Comparison of ENCODE assay signal across 10 mouse cellular contexts in genomic region chr5:72646996-72647395, GRCm38 (mm10). TPM values are rescaled to one million over a fixed set of nuclear protein-coding genes. Genes with fewer than 3 reads are reported as not detected.
DNase-seq lines count a peak whose midpoint lies in the region; ATAC-seq and TF ChIP-seq lines count a peak whose summit lies in the region.
"Had no signal": no experiment of that assay in that cellular context is flagged by ENCODE, and none has a peak within 500 bp of the region (broad histone marks: within the 10 kb centered on the region; RNA-seq: fewer than 3 reads in every experiment).

No protein-coding gene starts in this region.

- intact Hi-C loops in gastrocnemius, postnatal 14 days (cut with DNase I; ENCODE audit: low total_unique reads) = no loop called here

- H3K4me1 ChIP-seq in heart, embryonic 16.5 days (ENCODE audit: control insufficient read depth, insufficient read depth, low read length) = peaks cover 4% of the 10 kb centered on the region; the same call in 1 of the 2 replicates
- peaks cover 3% of the 10 kb centered on the region; the same call in 1 of the 2 replicates for H3K4me1 ChIP-seq in bone marrow macrophage, adult 2 months (ENCODE audit: control insufficient read depth, insufficient read depth, low read length)
- H3K4me1 ChIP-seq in hindbrain, embryonic 13.5 days (replicated peaks) = peaks cover 16% of the 10 kb centered on the region
- H3K4me1 ChIP-seq in midbrain, embryonic 11.5 days (ENCODE audit: control insufficient read depth, insufficient read depth, low read length) = no peaks in the 10 kb centered on the region; the same call in 1 of the 2 replicates

- no peak overlapping the region for H3K9ac ChIP-seq in heart, embryonic 16.5 days (ENCODE audit: low read length)
- peak overlapping the region; percentile 65 for H3K9ac ChIP-seq in hindbrain, embryonic 13.5 days
- H3K9ac ChIP-seq in midbrain, embryonic 11.5 days (ENCODE audit: low read length) = no peak overlapping the region

- TF ChIP-seq CTCF in bone marrow macrophage, adult 2 months (IDR thresholded peaks at IDR 0.05; ENCODE audit: low read depth, low read length) = no peak

- 31% methylated on average over 10 of the region's 10 CpGs for WGBS in heart, embryonic 16.5 days
- 38% methylated on average over 10 of the region's 10 CpGs for WGBS in hindbrain, embryonic 13.5 days
- 32% methylated on average over 10 of the region's 10 CpGs for WGBS in midbrain, embryonic 11.5 days

- ATAC-seq in heart, embryonic 16.5 days (replicated peaks; ENCODE audit: extremely low read depth, insufficient read depth, low FRiP score) = no peak
- ATAC-seq in hindbrain, embryonic 13.5 days (ENCODE audit: low FRiP score) = peak; percentile 21
- ATAC-seq in midbrain, embryonic 11.5 days (ENCODE audit: low FRiP score) = no peak
- no peak for ATAC-seq in CD4-positive, CD25-positive, alpha-beta regulatory T cell, adult 4 months

- H3K4me3 ChIP-seq in heart, embryonic 16.5 days (ENCODE audit: low read length) = peak overlapping the region; percentile 67
- H3K4me3 ChIP-seq in bone marrow macrophage, adult 2 months (ENCODE audit: insufficient read depth, low read length) = peak overlapping the region; percentile 57
- peak overlapping the region; percentile 51 for H3K4me3 ChIP-seq in hindbrain, embryonic 13.5 days
- H3K4me3 ChIP-seq in midbrain, embryonic 11.5 days (ENCODE audit: low read depth, low read length) = peak overlapping the region; percentile 37

- DNase-seq in heart, postnatal 4 days = no peak
- DNase-seq in midbrain, embryonic 11.5 days (ENCODE audit: low spot score, missing footprints) = no peak
- DNase-seq in spleen, adult 18-20 months = no peak
- DNase-seq in gastrocnemius, postnatal 14 days = no peak

- peaks cover 11% of the 10 kb centered on the region for H3K27me3 ChIP-seq in heart, embryonic 16.5 days (ENCODE audit: control insufficient read depth, insufficient read depth, low read length)
- peaks cover 50% of the 10 kb centered on the region for H3K27me3 ChIP-seq in hindbrain, embryonic 13.5 days
- peaks cover 19% of the 10 kb centered on the region for H3K27me3 ChIP-seq in midbrain, embryonic 11.5 days (ENCODE audit: control insufficient read depth, insufficient read depth, low read length)

- no peaks in the 10 kb centered on the region for H3K36me3 ChIP-seq in heart, embryonic 16.5 days (ENCODE audit: control insufficient read depth, insufficient read depth)
- no peaks in the 10 kb centered on the region for H3K36me3 ChIP-seq in hindbrain, embryonic 13.5 days
- no peaks in the 10 kb centered on the region for H3K36me3 ChIP-seq in midbrain, embryonic 11.5 days (ENCODE audit: control insufficient read depth, insufficient read depth, low read length)

- H3K27ac ChIP-seq in heart, embryonic 16.5 days (ENCODE audit: low read length) = no peak overlapping the region
- no peak overlapping the region for H3K27ac ChIP-seq in bone marrow macrophage, adult 2 months (ENCODE audit: insufficient read depth, low read depth, low read length)
- no peak overlapping the region for H3K27ac ChIP-seq in hindbrain, embryonic 13.5 days
- H3K27ac ChIP-seq in midbrain, embryonic 11.5 days (ENCODE audit: low read depth, low read length) = no peak overlapping the region

- no peaks in the 10 kb centered on the region for H3K9me3 ChIP-seq in heart, embryonic 16.5 days (replicated peaks; ENCODE audit: control insufficient read depth, low read length)
- no peaks in the 10 kb centered on the region for H3K9me3 ChIP-seq in hindbrain, embryonic 13.5 days
- H3K9me3 ChIP-seq in midbrain, embryonic 11.5 days (ENCODE audit: control insufficient read depth, low read length) = no peaks in the 10 kb centered on the region

- H3K4me2 ChIP-seq in heart, embryonic 16.5 days (ENCODE audit: low read depth, low read length) = peak overlapping the region; percentile 97
- H3K4me2 ChIP-seq in hindbrain, embryonic 13.5 days = peak overlapping the region; percentile 95
- H3K4me2 ChIP-seq in midbrain, embryonic 11.5 days = peak overlapping the region; percentile 63

- no peak for TF ChIP-seq POLR2A in bone marrow macrophage, adult 2 months (IDR thresholded peaks at IDR 0.05; ENCODE audit: borderline replicate concordance, low read depth, low read length)

RNA-seq across cellular contexts. Expression of gene Nipal1, which starts 0.6 kb away (rescaled TPM):
- polyA plus RNA-seq in heart, embryonic 16.5 days (2015; fragmentation: Nextera tagmentation; extraction: Ambion mirVana) = 0.31 and 0.43 TPM in 2 replicates
- total RNA-seq in heart, postnatal 4 days (2021) = under 1 TPM in 1 of 2 experiments, not detected in 1; 0.07 TPM
- polyA plus RNA-seq in bone marrow macrophage, adult 2 months (2012; ENCODE audit: insufficient read depth, insufficient read length, missing spikeins) = 0.25 TPM in 1 of 2 replicates, not detected in the other
- 0.48 and 0.58 TPM in 2 replicates for polyA plus RNA-seq in hindbrain, embryonic 13.5 days (2015; fragmentation: Nextera tagmentation; extraction: Ambion mirVana)
- polyA plus RNA-seq in midbrain, embryonic 11.5 days (2014; fragmentation: Nextera tagmentation; extraction: Ambion mirVana) = 0.25 and 0.45 TPM in 2 replicates
- polyA plus RNA-seq in CD4-positive, CD25-positive, alpha-beta regulatory T cell, adult 4 months (2017; shearing (Covaris generic)) = 10 to 100 TPM; 28.3 to 31.1 TPM
- total RNA-seq in gastrocnemius, postnatal 14 days (2021) = under 1 TPM in 1 of 2 experiments, not detected in 1; 0.41 TPM
- total RNA-seq: left cerebral cortex, postnatal 10 days had no signal

RNA-seq across cellular contexts. Expression of gene Cnga1, which starts 2.9 kb away (rescaled TPM):
- polyA plus RNA-seq in heart, embryonic 16.5 days (2015; fragmentation: Nextera tagmentation; extraction: Ambion mirVana) = not detected in 2 replicates
- total RNA-seq in heart, postnatal 4 days (2021) = not detected
- polyA plus RNA-seq in bone marrow macrophage, adult 2 months (2012; ENCODE audit: insufficient read depth, insufficient read length, missing spikeins) = not detected in 2 replicates
- not detected in 2 replicates for polyA plus RNA-seq in hindbrain, embryonic 13.5 days (2015; fragmentation: Nextera tagmentation; extraction: Ambion mirVana)
- polyA plus RNA-seq in midbrain, embryonic 11.5 days (2014; fragmentation: Nextera tagmentation; extraction: Ambion mirVana) = not detected in 2 replicates
- 1 to 10 TPM in 1 of 2 experiments, under 1 TPM in 1; 0.70 to 1.2 TPM for polyA plus RNA-seq in CD4-positive, CD25-positive, alpha-beta regulatory T cell, adult 4 months (2017; shearing (Covaris generic))
- not detected for total RNA-seq in gastrocnemius, postnatal 14 days (2021)
- total RNA-seq: ES-E14; left cerebral cortex, postnatal 10 days had no signal

RNA-seq across cellular contexts. Expression of gene Gm5868, which starts 59.6 kb away (rescaled TPM):
- polyA plus RNA-seq in heart, embryonic 16.5 days (2015; fragmentation: Nextera tagmentation; extraction: Ambion mirVana) = 0.21 TPM in 1 of 2 replicates, not detected in the other
- total RNA-seq in heart, postnatal 4 days (2021) = not detected
- not detected in 2 replicates for polyA plus RNA-seq in bone marrow macrophage, adult 2 months (2012; ENCODE audit: insufficient read depth, insufficient read length, missing spikeins)
- 7.6 and 7.8 TPM in 2 replicates for polyA plus RNA-seq in hindbrain, embryonic 13.5 days (2015; fragmentation: Nextera tagmentation; extraction: Ambion mirVana)
- 6.5 and 6.6 TPM in 2 replicates for polyA plus RNA-seq in midbrain, embryonic 11.5 days (2014; fragmentation: Nextera tagmentation; extraction: Ambion mirVana)
- not detected for polyA plus RNA-seq in CD4-positive, CD25-positive, alpha-beta regulatory T cell, adult 4 months (2017; shearing (Covaris generic))
- not detected for total RNA-seq in gastrocnemius, postnatal 14 days (2021)
- total RNA-seq: ES-E14 had no signal

Comparison
In these comparisons a context has a peak if more than half of its experiments do, and no peak if none do; other contexts are left out.
1. RNA of gene Nipal1, which starts 0.6 kb away (polyA plus RNA-seq): 28.3 to 31.1 TPM in CD4-positive, CD25-positive, alpha-beta regulatory T cell, adult 4 months; 0.48 to 0.58 TPM in hindbrain, embryonic 13.5 days, 0.25 to 0.45 TPM in midbrain, embryonic 11.5 days, 0.31 to 0.43 TPM in heart, embryonic 16.5 days and 0.25 TPM in bone marrow macrophage, adult 2 months; every median in the first group is over 10 times any median in the second.
2. Peak in every context shown above with its lines, with median percentiles within 50 percentile points of each other: H3K4me2 ChIP-seq and H3K4me3 ChIP-seq.